Mouse (Mus musculus): ENCODE measurements around the gene Rgs10. TPM values are rescaled to one million over a fixed set of nuclear protein-coding genes. Genes with fewer than 3 reads are reported as not detected.

Gene Rgs10
- polyA plus RNA-seq, 1 experiment from 2014 or later, result 43.6 TPM

DNA sequence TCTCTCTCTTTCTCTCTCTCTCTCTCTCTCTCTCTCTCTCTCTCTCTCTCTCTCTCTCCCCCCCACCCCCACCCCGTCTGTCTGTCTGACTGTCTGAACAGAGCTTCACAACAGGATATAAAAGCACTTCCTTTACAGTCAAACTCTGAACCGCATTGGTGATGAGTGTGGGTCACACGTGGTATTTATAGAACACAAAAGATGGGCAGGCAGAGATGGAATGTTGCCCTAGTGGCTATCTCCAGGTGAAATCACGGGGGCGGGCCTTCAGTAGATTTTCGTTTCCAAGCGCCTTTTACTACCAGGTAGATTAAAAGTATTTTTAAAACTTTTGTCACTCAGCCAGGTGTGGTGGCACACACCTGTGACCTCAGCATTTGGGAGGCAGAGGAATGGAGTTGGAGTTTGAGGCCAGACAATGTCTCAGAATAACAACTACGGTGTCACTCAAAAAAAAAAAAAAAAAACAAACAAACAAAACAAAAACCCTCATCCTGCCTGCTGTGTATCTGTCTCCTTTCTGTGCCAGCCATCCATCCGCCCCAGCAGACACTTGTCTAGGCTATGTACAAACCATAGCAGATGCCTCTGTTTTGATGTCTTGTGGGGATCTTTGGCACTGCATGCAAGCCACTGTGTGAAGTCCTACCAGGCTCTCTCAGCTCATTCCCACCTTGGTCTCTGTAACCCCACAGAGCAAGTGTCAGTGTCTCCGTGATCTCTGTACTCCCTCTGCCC is 34.7 kb downstream of the Rgs10 start:
- H3K36me3 ChIP-seq (ENCODE audit: control insufficient read depth, insufficient read depth, low read length), result no peaks in the 10 kb centered on the region
- H3K4me2 ChIP-seq (ENCODE audit: low read length), result no peak overlapping the region
- H3K9ac ChIP-seq (replicated peaks; ENCODE audit: low read length), result no peak overlapping the region
- WGBS, result 87% methylated on average over 10 of the region's 10 CpGs
- no peak for ATAC-seq (ENCODE audit: low FRiP score, low TSS enrichment)
- H3K27me3 ChIP-seq (ENCODE audit: control insufficient read depth, insufficient read depth, low read length), result no peaks in the 10 kb centered on the region
- no peak overlapping the region for H3K4me3 ChIP-seq (replicated peaks; ENCODE audit: low read depth, low read length)
- H3K27ac ChIP-seq (replicated peaks; ENCODE audit: low read depth, low read length), result no peak overlapping the region
- no peaks in the 10 kb centered on the region for H3K4me1 ChIP-seq (ENCODE audit: control insufficient read depth, insufficient read depth, low read length)
- no peaks in the 10 kb centered on the region for H3K9me3 ChIP-seq (ENCODE audit: control insufficient read depth, low read length)
- no peak for DNase-seq

DNA sequence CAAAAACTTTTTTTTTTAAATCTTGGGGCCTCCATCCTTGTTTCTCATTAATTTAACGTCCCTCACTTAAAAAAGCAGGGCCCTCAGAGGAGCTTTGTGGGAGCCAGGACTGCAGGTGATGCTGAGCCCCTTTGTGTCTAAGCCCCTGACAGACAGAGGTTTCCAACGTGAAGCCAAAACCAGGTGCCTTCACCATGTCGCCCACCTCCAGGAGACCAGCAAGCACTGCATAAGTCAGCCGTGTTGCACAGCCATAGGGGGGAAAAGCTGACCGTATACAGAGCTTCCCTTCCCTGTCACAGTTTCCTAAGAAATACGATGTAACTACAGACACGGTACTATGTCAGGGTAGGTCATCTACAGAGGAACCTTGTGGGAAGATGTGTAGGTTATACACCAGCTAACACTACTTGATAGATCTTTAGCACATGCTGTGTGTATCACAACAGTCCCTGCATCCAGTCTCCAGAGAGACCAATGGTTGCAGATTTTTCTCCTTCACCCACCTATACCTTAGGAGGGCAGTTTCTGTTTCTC is 35.3 kb downstream of the Rgs10 start:
- H3K4me2 ChIP-seq (ENCODE audit: low read length), result no peak overlapping the region
- ATAC-seq (ENCODE audit: low FRiP score, low TSS enrichment) (no peak), DNase-seq (no peak)
- H3K9ac ChIP-seq (replicated peaks; ENCODE audit: low read length), result no peak overlapping the region
- 88% methylated on average over 7 of the region's 7 CpGs for WGBS
- H3K4me3 ChIP-seq (replicated peaks; ENCODE audit: low read depth, low read length), result no peak overlapping the region
- H3K36me3 ChIP-seq (ENCODE audit: control insufficient read depth, insufficient read depth, low read length), result no peaks in the 10 kb centered on the region
- no peaks in the 10 kb centered on the region for H3K4me1 ChIP-seq (ENCODE audit: control insufficient read depth, insufficient read depth, low read length)
- H3K27ac ChIP-seq (replicated peaks; ENCODE audit: low read depth, low read length), result no peak overlapping the region
- H3K9me3 ChIP-seq (ENCODE audit: control insufficient read depth, low read length), result no peaks in the 10 kb centered on the region
- no peaks in the 10 kb centered on the region for H3K27me3 ChIP-seq (ENCODE audit: control insufficient read depth, insufficient read depth, low read length)

DNA sequence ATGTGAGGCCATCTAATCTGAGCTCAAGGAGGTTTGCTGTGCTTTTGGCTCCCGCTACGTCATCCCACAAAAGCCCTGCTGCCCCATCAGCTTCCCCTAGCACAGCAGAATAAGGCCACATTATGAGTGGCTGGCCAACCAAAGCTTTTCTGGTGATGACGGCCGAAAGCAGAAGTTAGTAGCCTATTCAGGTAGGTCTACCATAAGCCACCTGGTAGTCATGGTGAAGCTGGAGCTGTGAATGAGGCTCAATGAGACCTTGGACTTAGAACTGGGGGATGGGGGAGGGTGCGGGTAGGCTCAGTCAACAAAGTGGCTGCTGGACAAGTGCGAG is 36.1 kb downstream of the Rgs10 start:
- DNase-seq (no peak), ATAC-seq (ENCODE audit: low FRiP score, low TSS enrichment) (no peak)
- Histone ChIP-seq H3K27me3 (ENCODE audit: control insufficient read depth, insufficient read depth, low read length) (no peaks in the 10 kb centered on the region), H3K4me3 (replicated peaks; ENCODE audit: low read depth, low read length) (no peak overlapping the region), H3K4me2 (ENCODE audit: low read length) (no peak overlapping the region), H3K4me1 (ENCODE audit: control insufficient read depth, insufficient read depth, low read length) (no peaks in the 10 kb centered on the region), H3K36me3 (ENCODE audit: control insufficient read depth, insufficient read depth, low read length) (no peaks in the 10 kb centered on the region), H3K27ac (replicated peaks; ENCODE audit: low read depth, low read length) (no peak overlapping the region), H3K9ac (replicated peaks; ENCODE audit: low read length) (no peak overlapping the region), H3K9me3 (ENCODE audit: control insufficient read depth, low read length) (no peaks in the 10 kb centered on the region)
- 93% methylated on average over 6 of the region's 6 CpGs for WGBS

DNA sequence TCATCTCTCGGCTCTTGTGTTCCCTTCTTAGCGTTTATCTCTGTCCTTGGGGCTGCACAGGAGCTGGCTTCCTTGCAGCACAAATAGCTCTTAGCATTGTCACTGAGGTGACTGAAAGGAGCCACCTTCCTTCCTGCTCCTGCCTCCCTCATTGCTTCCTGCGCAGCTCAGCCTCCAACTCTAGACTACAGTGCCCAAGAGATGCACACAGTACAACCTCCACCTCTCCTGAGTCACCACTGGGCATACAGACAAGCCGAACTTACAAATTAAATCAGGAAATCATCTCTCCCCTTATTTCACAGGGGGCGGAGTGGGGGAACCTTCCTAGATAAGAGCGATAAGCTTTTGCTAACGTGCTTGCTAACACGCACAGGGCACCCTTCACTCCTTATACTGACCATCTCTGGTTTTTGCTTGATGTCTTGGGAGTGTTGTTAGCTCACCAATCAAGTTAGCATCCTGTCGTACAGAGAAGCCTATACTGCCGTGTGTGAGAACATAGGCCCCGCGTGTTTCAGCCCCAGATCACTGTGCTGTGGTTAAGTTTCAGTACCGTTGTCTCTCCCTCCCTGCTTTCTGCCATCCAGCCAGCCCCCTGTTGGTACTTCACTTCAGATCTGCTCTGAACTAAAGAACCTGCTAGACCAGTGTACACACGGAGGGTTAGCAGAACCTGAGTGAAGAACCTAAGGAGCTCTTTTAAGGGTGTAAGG is 36.6 kb downstream of the Rgs10 start:
- Histone ChIP-seq H3K4me1 (ENCODE audit: control insufficient read depth, insufficient read depth, low read length) (no peaks in the 10 kb centered on the region), H3K27ac (replicated peaks; ENCODE audit: low read depth, low read length) (no peak overlapping the region), H3K27me3 (ENCODE audit: control insufficient read depth, insufficient read depth, low read length) (no peaks in the 10 kb centered on the region), H3K9ac (replicated peaks; ENCODE audit: low read length) (no peak overlapping the region), H3K36me3 (ENCODE audit: control insufficient read depth, insufficient read depth, low read length) (no peaks in the 10 kb centered on the region), H3K9me3 (ENCODE audit: control insufficient read depth, low read length) (no peaks in the 10 kb centered on the region), H3K4me2 (ENCODE audit: low read length) (no peak overlapping the region), H3K4me3 (replicated peaks; ENCODE audit: low read depth, low read length) (no peak overlapping the region)
- WGBS, result 89% methylated on average over 14 of the region's 14 CpGs
- no peak for DNase-seq
- no peak for ATAC-seq (ENCODE audit: low FRiP score, low TSS enrichment)

DNA sequence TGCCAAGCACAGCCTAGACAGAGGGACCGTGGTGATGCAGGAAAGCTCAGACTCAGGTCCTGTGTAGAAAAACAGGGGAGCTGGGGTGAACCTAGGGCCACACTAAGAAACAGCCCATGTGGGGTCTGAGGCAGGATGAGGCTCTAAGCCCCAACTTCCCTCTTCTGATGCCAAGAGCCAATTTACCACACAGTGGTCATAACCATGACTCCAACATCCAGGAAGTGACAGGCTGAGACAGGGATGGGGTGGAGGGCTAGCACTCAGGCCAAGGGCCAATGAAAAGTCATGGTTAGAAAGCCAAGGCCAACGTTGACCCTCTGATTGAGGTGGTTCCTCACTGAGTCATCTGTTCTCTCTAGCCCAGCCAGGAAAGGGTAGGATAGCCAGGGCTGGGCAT is 37.6 kb downstream of the Rgs10 start:
- Histone ChIP-seq H3K4me1 (ENCODE audit: control insufficient read depth, insufficient read depth, low read length) (no peaks in the 10 kb centered on the region), H3K36me3 (ENCODE audit: control insufficient read depth, insufficient read depth, low read length) (no peaks in the 10 kb centered on the region), H3K27me3 (ENCODE audit: control insufficient read depth, insufficient read depth, low read length) (no peaks in the 10 kb centered on the region), H3K4me3 (replicated peaks; ENCODE audit: low read depth, low read length) (no peak overlapping the region), H3K9ac (replicated peaks; ENCODE audit: low read length) (no peak overlapping the region), H3K4me2 (ENCODE audit: low read length) (no peak overlapping the region), H3K27ac (replicated peaks; ENCODE audit: low read depth, low read length) (no peak overlapping the region), H3K9me3 (ENCODE audit: control insufficient read depth, low read length) (no peaks in the 10 kb centered on the region)
- ATAC-seq (ENCODE audit: low FRiP score, low TSS enrichment) (no peak), DNase-seq (no peak)
- 89% methylated on average over 2 of the region's 2 CpGs for WGBS

DNA sequence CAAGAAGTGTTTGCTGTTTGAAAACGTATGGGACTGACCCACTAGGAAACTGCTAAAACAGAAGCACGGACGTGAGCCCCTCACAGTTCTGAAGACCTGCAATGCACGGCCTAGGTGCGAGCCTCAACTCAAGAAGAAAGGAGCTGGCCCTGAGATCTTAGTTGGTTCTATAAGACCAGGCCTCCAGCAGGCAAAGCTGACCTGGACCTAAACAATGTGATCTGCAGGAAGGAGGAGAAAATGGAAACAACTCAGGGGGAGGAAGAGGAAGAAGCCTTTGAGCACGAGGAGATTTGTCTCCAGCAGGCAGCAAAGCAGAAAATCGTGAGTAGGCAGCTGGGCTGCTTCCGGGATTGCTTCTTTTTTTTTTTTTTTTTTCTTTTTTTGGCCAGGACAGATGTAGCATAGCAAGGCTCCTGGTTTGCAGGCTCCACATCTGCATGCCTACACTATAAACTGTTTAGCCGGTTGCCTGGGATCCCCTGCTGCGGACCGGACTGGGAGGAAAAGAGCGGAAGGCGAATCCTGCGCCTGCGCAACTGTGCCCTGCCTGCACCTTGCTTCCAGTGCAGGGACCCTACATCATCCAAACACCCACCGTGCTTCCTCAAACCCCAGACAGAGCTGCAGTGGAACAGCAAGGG is 39.3 kb downstream of the Rgs10 start:
- DNase-seq, result peak; percentile 34
- Histone ChIP-seq H3K4me2 (ENCODE audit: low read length) (no peak overlapping the region), H3K27ac (replicated peaks; ENCODE audit: low read depth, low read length) (no peak overlapping the region), H3K36me3 (ENCODE audit: control insufficient read depth, insufficient read depth, low read length) (no peaks in the 10 kb centered on the region), H3K4me3 (replicated peaks; ENCODE audit: low read depth, low read length) (no peak overlapping the region), H3K4me1 (ENCODE audit: control insufficient read depth, insufficient read depth, low read length) (no peaks in the 10 kb centered on the region), H3K27me3 (ENCODE audit: control insufficient read depth, insufficient read depth, low read length) (no peaks in the 10 kb centered on the region), H3K9ac (replicated peaks; ENCODE audit: low read length) (no peak overlapping the region), H3K9me3 (ENCODE audit: control insufficient read depth, low read length) (no peaks in the 10 kb centered on the region)
- ATAC-seq (ENCODE audit: low FRiP score, low TSS enrichment), result no peak
- WGBS, result 60% methylated on average over 16 of the region's 16 CpGs

DNA sequence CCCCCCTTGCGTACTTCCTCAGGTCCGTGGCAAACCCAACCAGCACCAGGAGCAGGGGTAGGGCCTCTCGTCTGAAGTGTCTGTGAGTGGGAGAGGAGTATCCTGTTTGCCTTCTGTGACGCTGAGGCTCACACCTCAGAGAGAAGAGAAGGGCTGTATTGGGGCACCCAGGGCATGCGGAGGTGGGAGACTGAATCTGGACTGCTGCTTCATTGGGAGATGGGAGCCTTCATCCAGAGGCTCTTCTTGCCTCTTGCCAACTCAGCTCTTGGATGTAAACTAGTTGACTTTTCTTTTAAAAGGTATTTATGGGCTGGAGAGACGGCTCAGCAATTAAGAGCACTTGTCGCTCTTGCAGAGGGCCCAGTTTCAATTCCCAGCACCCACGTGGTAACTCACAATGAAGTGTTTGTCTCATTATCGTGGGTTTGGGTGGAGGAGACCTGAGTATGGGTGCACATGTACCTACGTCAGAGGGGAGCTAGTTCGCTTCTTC is 42.3 kb downstream of the Rgs10 start:
- Histone ChIP-seq H3K4me1 (ENCODE audit: control insufficient read depth, insufficient read depth, low read length) (no peaks in the 10 kb centered on the region), H3K9me3 (ENCODE audit: control insufficient read depth, low read length) (0 out of 2 replicates have a peak, but pooled peaks cover 5% of the 10 kb centered on the region), H3K27ac (replicated peaks; ENCODE audit: low read depth, low read length) (no peak overlapping the region), H3K9ac (replicated peaks; ENCODE audit: low read length) (no peak overlapping the region), H3K27me3 (ENCODE audit: control insufficient read depth, insufficient read depth, low read length) (no peaks in the 10 kb centered on the region), H3K4me2 (ENCODE audit: low read length) (no peak overlapping the region), H3K4me3 (replicated peaks; ENCODE audit: low read depth, low read length) (no peak overlapping the region), H3K36me3 (ENCODE audit: control insufficient read depth, insufficient read depth, low read length) (no peaks in the 10 kb centered on the region)
- no peak for DNase-seq
- ATAC-seq (ENCODE audit: low FRiP score, low TSS enrichment), result no peak
- 90% methylated on average over 11 of the region's 11 CpGs for WGBS

DNA sequence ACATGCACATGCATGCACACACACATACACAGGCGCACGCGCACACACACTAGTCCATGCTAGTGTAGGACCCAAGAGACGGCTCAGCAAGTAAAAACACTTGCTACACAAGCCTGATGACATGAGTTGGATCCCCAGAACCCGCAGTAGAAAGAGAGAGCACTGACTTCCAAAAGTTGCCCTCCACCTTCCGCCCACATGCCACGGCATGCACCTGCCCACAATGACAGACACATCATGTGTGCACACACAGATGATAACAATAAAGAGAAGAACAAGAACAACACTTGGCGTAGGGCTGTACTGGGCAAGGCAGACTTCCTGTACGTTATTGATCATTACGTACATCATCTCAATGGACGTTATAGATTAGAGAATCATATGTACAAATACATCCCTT is 44.4 kb downstream of the Rgs10 start:
- Histone ChIP-seq H3K9me3 (ENCODE audit: control insufficient read depth, low read length) (0 out of 2 replicates have a peak, but pooled peaks cover 5% of the 10 kb centered on the region), H3K9ac (replicated peaks; ENCODE audit: low read length) (no peak overlapping the region), H3K4me2 (ENCODE audit: low read length) (no peak overlapping the region), H3K27me3 (ENCODE audit: control insufficient read depth, insufficient read depth, low read length) (no peaks in the 10 kb centered on the region), H3K4me3 (replicated peaks; ENCODE audit: low read depth, low read length) (no peak overlapping the region), H3K27ac (replicated peaks; ENCODE audit: low read depth, low read length) (no peak overlapping the region), H3K36me3 (ENCODE audit: control insufficient read depth, insufficient read depth, low read length) (no peaks in the 10 kb centered on the region), H3K4me1 (ENCODE audit: control insufficient read depth, insufficient read depth, low read length) (no peaks in the 10 kb centered on the region)
- 93% methylated on average over 11 of the region's 11 CpGs for WGBS
- DNase-seq (no peak), ATAC-seq (ENCODE audit: low FRiP score, low TSS enrichment) (no peak)

All from midbrain, embryonic 14.5 days (tissue).